Mouse (Mus musculus) stomach, postnatal 0 days (tissue): Measurements from ENCODE around the gene Dnajc21.

Source experiments
- CTCF ChIP-seq: IDR thresholded peaks from 2 replicates; pipeline ENCODE4 v1.5.1; 2016; ENCODE audit warnings: antibody characterized with exemption, low read depth, mild to moderate bottlenecking, moderate library complexity
- EP300 ChIP-seq: optimal IDR thresholded peaks from 2 replicates; pipeline ENCODE3; 2016; ENCODE audit warnings: antibody characterized with exemption

DNA sequence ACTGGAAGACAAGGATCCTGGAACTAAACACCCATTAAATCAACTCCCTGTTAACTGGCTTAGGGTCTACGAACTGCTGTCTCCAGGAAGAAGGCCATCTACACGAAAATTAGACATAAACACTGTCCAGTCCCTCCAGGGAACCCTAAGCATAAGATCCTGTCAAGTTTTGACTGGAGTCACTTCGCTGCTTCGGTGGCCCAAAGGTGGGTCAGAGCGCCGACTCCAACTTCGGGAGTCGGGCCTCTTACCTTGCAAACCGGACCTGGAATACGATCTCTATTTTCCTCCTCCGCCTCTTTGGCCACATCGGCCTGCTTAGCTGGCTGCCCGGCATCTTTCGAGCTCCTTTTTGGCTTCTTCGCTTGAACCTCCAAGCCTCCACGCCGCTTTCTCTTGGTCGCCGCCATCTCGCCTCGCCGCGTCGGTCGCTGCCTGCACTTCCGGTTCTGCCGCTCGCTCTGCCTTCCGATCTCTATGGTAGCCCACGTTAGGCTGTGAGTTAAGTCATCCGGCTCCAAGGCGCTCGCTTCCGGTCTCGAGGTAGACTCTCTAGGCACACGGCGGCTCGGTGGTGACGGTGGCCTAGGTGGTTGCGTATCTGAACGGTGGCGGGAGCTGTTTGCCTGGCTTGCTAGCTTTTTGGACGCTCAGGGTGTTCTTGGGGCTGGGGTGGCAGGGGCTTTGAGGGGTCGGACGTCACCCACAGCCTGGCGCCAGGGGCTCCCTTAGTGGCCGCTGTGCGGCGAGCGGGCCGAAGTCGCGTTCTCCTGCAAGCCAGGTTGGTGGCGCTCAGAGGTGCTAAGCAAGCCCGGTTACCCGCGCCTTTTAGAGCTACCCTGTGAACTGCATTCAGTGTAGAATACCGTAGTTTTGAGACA lies 15.4 kb upstream of the Dnajc21 start, which contains the start of the genes Brix1 and Rad1:
- TF ChIP-seq CTCF (no peak), EP300 (no peak)
